Comparison of ENCODE assay signal across 10 mouse cellular contexts in genomic region chr5:112227898-112228239, GRCm38 (mm10). TPM values are rescaled to one million over a fixed set of nuclear protein-coding genes. Genes with fewer than 3 reads are reported as not detected.
DNase-seq lines count a peak whose midpoint lies in the region; ATAC-seq and TF ChIP-seq lines count a peak whose summit lies in the region.
"Had no signal": no experiment of that assay in that cellular context is flagged by ENCODE, and none has a peak within 500 bp of the region (broad histone marks: within the 10 kb centered on the region; RNA-seq: fewer than 3 reads in every experiment).

No protein-coding gene starts in this region.

- H3K4me2 ChIP-seq in kidney, embryonic 15.5 days = peak overlapping the region; percentile 67
- H3K4me2 ChIP-seq in embryonic facial prominence, embryonic 14.5 days (ENCODE audit: low read depth, low read length) = peak overlapping the region; percentile 84
- H3K4me2 ChIP-seq in hindbrain, postnatal 0 days (ENCODE audit: low read depth, low read length) = peak overlapping the region; percentile 87
- peak overlapping the region; percentile 30 for H3K4me2 ChIP-seq in myocyte (ENCODE audit: low read depth)

- WGBS in kidney, embryonic 15.5 days = 3% methylated on average over 13 of the region's 13 CpGs
- WGBS in embryonic facial prominence, embryonic 14.5 days = 3% methylated on average over 13 of the region's 13 CpGs
- 0% methylated on average over 13 of the region's 13 CpGs for WGBS in hindbrain, postnatal 0 days
- WGBS in thymus, adult 2 months = 9% methylated on average over 13 of the region's 13 CpGs

- ATAC-seq in kidney, embryonic 15.5 days (replicated peaks; ENCODE audit: low FRiP score) = 0 out of 2 replicates have a peak, but pooled peaks have one; percentile 27
- ATAC-seq in embryonic facial prominence, embryonic 14.5 days (ENCODE audit: low read depth) = no peak; the same call in 1 of the 2 replicates
- no peak; the same call in 1 of the 2 replicates for ATAC-seq in hindbrain, postnatal 0 days
- ATAC-seq in frontal cortex, adult (ENCODE audit: low TSS enrichment) = no peak

- H3K27ac ChIP-seq in kidney, embryonic 15.5 days = no peak overlapping the region
- H3K27ac ChIP-seq in embryonic facial prominence, embryonic 14.5 days (replicated peaks; ENCODE audit: low read depth, low read length) = no peak overlapping the region
- H3K27ac ChIP-seq in hindbrain, postnatal 0 days = peak overlapping the region; percentile 91
- no peak overlapping the region for H3K27ac ChIP-seq in thymus, adult 2 months (ENCODE audit: control insufficient read depth, insufficient read depth, low read length)
- H3K27ac ChIP-seq: liver, embryonic 14.5 days had no signal

- H3K9ac ChIP-seq in kidney, embryonic 15.5 days = no peak overlapping the region
- H3K9ac ChIP-seq in embryonic facial prominence, embryonic 14.5 days (ENCODE audit: low read depth, low read length) = peak overlapping the region; percentile 60; the same call in 1 of the 2 replicates
- H3K9ac ChIP-seq in hindbrain, postnatal 0 days (replicated peaks; ENCODE audit: low read length) = peak overlapping the region; percentile 86
- H3K9ac ChIP-seq: liver, embryonic 14.5 days had no signal

- H3K79me2 ChIP-seq in myocyte (ENCODE audit: control insufficient read depth, insufficient read depth) = no peaks in the 10 kb centered on the region

- H3K36me3 ChIP-seq in kidney, embryonic 15.5 days = no peaks in the 10 kb centered on the region
- no peaks in the 10 kb centered on the region for H3K36me3 ChIP-seq in embryonic facial prominence, embryonic 14.5 days (ENCODE audit: control insufficient read depth, insufficient read depth, low read length)
- H3K36me3 ChIP-seq in hindbrain, postnatal 0 days (ENCODE audit: insufficient read depth, low read length) = 0 out of 2 replicates have a peak, but pooled peaks cover 5% of the 10 kb centered on the region
- no peaks in the 10 kb centered on the region for H3K36me3 ChIP-seq in myocyte (ENCODE audit: control insufficient read depth, insufficient read depth)
- no peaks in the 10 kb centered on the region for H3K36me3 ChIP-seq in thymus, adult 2 months (ENCODE audit: control insufficient read depth, insufficient read depth, low read length)

- H3K9me3 ChIP-seq in kidney, embryonic 15.5 days (replicated peaks) = no peaks in the 10 kb centered on the region
- no peaks in the 10 kb centered on the region for H3K9me3 ChIP-seq in embryonic facial prominence, embryonic 14.5 days (ENCODE audit: control insufficient read depth, low read length)
- H3K9me3 ChIP-seq in hindbrain, postnatal 0 days (ENCODE audit: low read length) = no peaks in the 10 kb centered on the region

- H3ac ChIP-seq in myocyte (ENCODE audit: control insufficient read depth, insufficient read length) = no peak overlapping the region

- no peak for TF ChIP-seq CTCF in hindbrain, postnatal 0 days (IDR thresholded peaks at IDR 0.05; ENCODE audit: low read depth)
- TF ChIP-seq CTCF in thymus, adult 2 months (IDR thresholded peaks at IDR 0.05; ENCODE audit: borderline replicate concordance, control insufficient read depth, extremely low read depth, insufficient read depth, low read length, poor library complexity) = no peak

- H3K4me1 ChIP-seq in kidney, embryonic 15.5 days = peaks cover 26% of the 10 kb centered on the region
- peaks cover 10% of the 10 kb centered on the region for H3K4me1 ChIP-seq in embryonic facial prominence, embryonic 14.5 days (ENCODE audit: control insufficient read depth, insufficient read depth, low read length)
- H3K4me1 ChIP-seq in hindbrain, postnatal 0 days (ENCODE audit: insufficient read depth, low read length) = peaks cover 12% of the 10 kb centered on the region
- no peaks in the 10 kb centered on the region for H3K4me1 ChIP-seq in thymus, adult 2 months (replicated peaks; ENCODE audit: control insufficient read depth, insufficient read depth, low read length)

- H3K27me3 ChIP-seq in kidney, embryonic 15.5 days = peaks cover 92% of the 10 kb centered on the region
- peaks cover 45% of the 10 kb centered on the region for H3K27me3 ChIP-seq in embryonic facial prominence, embryonic 14.5 days (replicated peaks; ENCODE audit: control insufficient read depth, insufficient read depth, low read length)
- no peaks in the 10 kb centered on the region for H3K27me3 ChIP-seq in hindbrain, postnatal 0 days (ENCODE audit: insufficient read depth, low read length)
- peaks cover 40% of the 10 kb centered on the region for H3K27me3 ChIP-seq in myocyte (ENCODE audit: control insufficient read depth, insufficient read depth, insufficient read length)
- peaks cover 19% of the 10 kb centered on the region for H3K27me3 ChIP-seq in thymus, adult 2 months (ENCODE audit: control insufficient read depth, insufficient read depth, low read length)

- H3K4me3 ChIP-seq in kidney, embryonic 15.5 days (replicated peaks) = peak overlapping the region; percentile 43
- peak overlapping the region; percentile 44 for H3K4me3 ChIP-seq in embryonic facial prominence, embryonic 14.5 days (ENCODE audit: low read depth, low read length)
- H3K4me3 ChIP-seq in hindbrain, postnatal 0 days (ENCODE audit: low read length) = peak overlapping the region; percentile 67
- no peak overlapping the region for H3K4me3 ChIP-seq in myocyte
- H3K4me3 ChIP-seq in thymus, adult 2 months (ENCODE audit: control insufficient read depth, insufficient read depth, low read length) = no peak overlapping the region

- no peak for TF ChIP-seq POLR2A in myocyte (IDR thresholded peaks at IDR 0.05; ENCODE audit: insufficient read length, low read depth)
- no peak for TF ChIP-seq POLR2A in thymus, adult 2 months (IDR thresholded peaks at IDR 0.05; ENCODE audit: control insufficient read depth, extremely low read depth, insufficient read depth, low read length, poor library complexity)

- no peak for DNase-seq in kidney, postnatal 4 days
- DNase-seq in embryonic facial prominence, embryonic 14.5 days (ENCODE audit: low spot score) = no peak
- no peak for DNase-seq in hindbrain, postnatal 0 days (ENCODE audit: low spot score)
- no peak for DNase-seq in adrenal gland, adult 8-10 months
- no peak for DNase-seq in thymus, adult 2 months

TF ChIP-seq in myocyte, 11 proteins besides CTCF, POLR2A, EP300 and RAD21:
- TF ChIP-seq MAX (IDR thresholded peaks at IDR 0.05; ENCODE audit: low read depth) (no peak), REST (IDR thresholded peaks at IDR 0.05; ENCODE audit: insufficient read depth, insufficient read length) (no peak)

RNA-seq across cellular contexts. Expression of gene Cryba4, which starts 24.4 kb away (rescaled TPM):
- polyA plus RNA-seq in kidney, embryonic 15.5 days (2015; fragmentation: Nextera tagmentation; extraction: Ambion mirVana) = 0.99 and 1.1 TPM in 2 replicates
- polyA plus RNA-seq in embryonic facial prominence, embryonic 14.5 days (2014; fragmentation: Nextera tagmentation; extraction: Ambion mirVana) = 2.7 and 2.8 TPM in 2 replicates
- 0.26 and 1.8 TPM in 2 replicates for total RNA-seq in hindbrain, postnatal 0 days (2014; rRNA removed)
- 1.6 and 2.4 TPM in 2 replicates for polyA plus RNA-seq in hindbrain, postnatal 0 days (2015; fragmentation: Nextera tagmentation; extraction: Ambion mirVana)
- polyA plus RNA-seq in myocyte (2012; fragmentation: generic; extraction: Trizol) = 2.8 TPM
- total RNA-seq in adrenal gland, adult 8-10 months (2022) = 100 to 1,000 TPM in 1 of 4 experiments, 10 to 100 TPM in 3; 42.1 to 126 (median 66.3) TPM
- polyA plus RNA-seq in thymus, adult 2 months (2012; rRNA removed) = 0.41 and 3.1 TPM in 2 replicates

RNA-seq across cellular contexts. Expression of gene Crybb1, which starts 27.7 kb away (rescaled TPM):
- 2.1 and 2.4 TPM in 2 replicates for polyA plus RNA-seq in kidney, embryonic 15.5 days (2015; fragmentation: Nextera tagmentation; extraction: Ambion mirVana)
- polyA plus RNA-seq in embryonic facial prominence, embryonic 14.5 days (2014; fragmentation: Nextera tagmentation; extraction: Ambion mirVana) = 1.8 and 3.2 TPM in 2 replicates
- total RNA-seq in hindbrain, postnatal 0 days (2014; rRNA removed) = 8.0 and 11.7 TPM in 2 replicates
- polyA plus RNA-seq in hindbrain, postnatal 0 days (2015; fragmentation: Nextera tagmentation; extraction: Ambion mirVana) = 14.2 and 14.6 TPM in 2 replicates
- polyA plus RNA-seq in myocyte (2012; fragmentation: generic; extraction: Trizol) = 0.36 TPM
- total RNA-seq in adrenal gland, adult 8-10 months (2022) = 1 to 10 TPM in 3 of 4 experiments, under 1 TPM in 1; 0.74 to 7.0 (median 2.6) TPM
- polyA plus RNA-seq in thymus, adult 2 months (2012; rRNA removed) = 0.15 and 0.40 TPM in 2 replicates
- total RNA-seq: neutrophil, adult 5-6 weeks had no signal

RNA-seq across cellular contexts. Expression of gene Tpst2, which starts 48.6 kb away (rescaled TPM):
- 53.4 and 60.0 TPM in 2 replicates for polyA plus RNA-seq in kidney, embryonic 15.5 days (2015; fragmentation: Nextera tagmentation; extraction: Ambion mirVana)
- polyA plus RNA-seq in embryonic facial prominence, embryonic 14.5 days (2014; fragmentation: Nextera tagmentation; extraction: Ambion mirVana) = 46.9 and 50.6 TPM in 2 replicates
- 46.9 and 57.0 TPM in 2 replicates for total RNA-seq in hindbrain, postnatal 0 days (2014; rRNA removed)
- 34.4 and 37.0 TPM in 2 replicates for polyA plus RNA-seq in hindbrain, postnatal 0 days (2015; fragmentation: Nextera tagmentation; extraction: Ambion mirVana)
- 94.7 TPM for polyA plus RNA-seq in myocyte (2012; fragmentation: generic; extraction: Trizol)
- 100 to 1,000 TPM; 143 to 211 (median 173) TPM for total RNA-seq in adrenal gland, adult 8-10 months (2022)
- polyA plus RNA-seq in thymus, adult 2 months (2012; rRNA removed) = 62.7 and 63.5 TPM in 2 replicates

Comparison
In these comparisons a context has a peak if more than half of its experiments do, and no peak if none do; other contexts are left out.
1. H3K4me2 ChIP-seq: peak in every context shown above with its lines; median percentile 87 in hindbrain, postnatal 0 days; 84 in embryonic facial prominence, embryonic 14.5 days; 67 in kidney, embryonic 15.5 days; 30 in myocyte.
2. H3K4me3 ChIP-seq: peak in kidney, embryonic 15.5 days (single experiment), embryonic facial prominence, embryonic 14.5 days (single experiment) and hindbrain, postnatal 0 days (single experiment); none in myocyte (single experiment) and thymus, adult 2 months (single experiment).